Comparison of ENCODE assay signal across 19 mouse cellular contexts in the genomic region with DNA sequence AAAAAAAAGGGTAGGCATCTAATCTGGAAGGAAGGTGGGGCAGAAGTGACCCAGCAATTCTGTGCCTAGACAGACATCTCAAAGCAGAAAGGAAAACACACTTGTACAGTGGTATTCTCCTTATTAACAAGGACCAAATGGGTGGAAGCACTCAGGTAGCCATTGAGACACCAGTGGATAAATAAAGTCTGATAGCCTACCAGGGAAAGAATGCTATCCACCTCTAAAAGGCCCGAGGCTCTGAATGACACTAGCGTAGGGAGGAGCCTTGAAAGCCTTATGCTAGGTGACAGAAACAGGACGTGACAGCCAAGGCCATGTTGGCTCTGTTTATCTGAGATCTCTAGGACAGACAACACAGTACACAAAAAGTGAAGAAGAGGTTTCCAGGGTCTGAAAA. TPM values are rescaled to one million over a fixed set of nuclear protein-coding genes. Genes with fewer than 3 reads are reported as not detected.
DNase-seq lines count a peak whose midpoint lies in the region; ATAC-seq and TF ChIP-seq lines count a peak whose summit lies in the region.
"Had no signal": no experiment of that assay in that cellular context is flagged by ENCODE, and none has a peak within 500 bp of the region (broad histone marks: within the 10 kb centered on the region; RNA-seq: fewer than 3 reads in every experiment).

No protein-coding gene starts in this region.

- no peak for DNase-seq in heart, adult 9 months (ENCODE audit: low spot score in 2 of 2)
- DNase-seq in stomach, postnatal 0 days (ENCODE audit: low spot score), result no peak
- DNase-seq in limb, embryonic 10.5 days (ENCODE audit: low spot score), result no peak
- DNase-seq in forebrain, embryonic 10.5 days (ENCODE audit: extremely low spot score, low spot score), result no peak
- DNase-seq: adrenal gland, postnatal 25 days; cerebellum, adult 8-10 months; liver; thymus, postnatal 14 days had no signal

- peaks cover 7% of the 10 kb centered on the region; the same call in 1 of the 2 replicates for H3K4me1 ChIP-seq in heart, embryonic 16.5 days (ENCODE audit: control insufficient read depth, insufficient read depth, low read length)
- peaks cover 4% of the 10 kb centered on the region; the same call in 1 of the 2 replicates for H3K4me1 ChIP-seq in stomach, embryonic 15.5 days
- no peaks in the 10 kb centered on the region for H3K4me1 ChIP-seq in stomach, postnatal 0 days (replicated peaks; ENCODE audit: control insufficient read depth, insufficient read depth)
- peaks cover 6% of the 10 kb centered on the region for H3K4me1 ChIP-seq in limb, embryonic 10.5 days
- peaks cover 5% of the 10 kb centered on the region; the same call in 1 of the 2 replicates for H3K4me1 ChIP-seq in forebrain, embryonic 10.5 days
- no peaks in the 10 kb centered on the region for H3K4me1 ChIP-seq in intestine, embryonic 16.5 days (ENCODE audit: control insufficient read depth, insufficient read depth, low read length)
- H3K4me1 ChIP-seq: forebrain, embryonic 15.5 days; lung, embryonic 15.5 days; neural tube, embryonic 15.5 days had no signal

- H3K27me3 ChIP-seq in heart, embryonic 16.5 days (ENCODE audit: control insufficient read depth, insufficient read depth, low read length), result no peaks in the 10 kb centered on the region
- H3K27me3 ChIP-seq in stomach, embryonic 15.5 days (replicated peaks), result no peaks in the 10 kb centered on the region
- H3K27me3 ChIP-seq in stomach, postnatal 0 days (ENCODE audit: control insufficient read depth, insufficient read depth, low read length), result no peaks in the 10 kb centered on the region
- no peaks in the 10 kb centered on the region for H3K27me3 ChIP-seq in limb, embryonic 10.5 days (ENCODE audit: low read depth, poor library complexity, severe bottlenecking)
- no peaks in the 10 kb centered on the region for H3K27me3 ChIP-seq in forebrain, embryonic 10.5 days (ENCODE audit: poor library complexity, severe bottlenecking)
- H3K27me3 ChIP-seq in intestine, embryonic 16.5 days (replicated peaks; ENCODE audit: control insufficient read depth, insufficient read depth, low read length), result no peaks in the 10 kb centered on the region
- H3K27me3 ChIP-seq: forebrain, embryonic 15.5 days; lung, embryonic 15.5 days; neural tube, embryonic 15.5 days had no signal

- no peak for ATAC-seq in heart, embryonic 16.5 days (replicated peaks; ENCODE audit: extremely low read depth, insufficient read depth, low FRiP score)
- no peak for ATAC-seq in stomach, embryonic 15.5 days (ENCODE audit: insufficient read depth, low FRiP score, low read depth)
- ATAC-seq in stomach, postnatal 0 days (ENCODE audit: low FRiP score, low TSS enrichment), result no peak
- ATAC-seq in intestine, embryonic 16.5 days, result no peak
- ATAC-seq: activated CD4-positive, CD25-positive, alpha-beta regulatory T cell, adult 4 months; CD4-positive, CD25-positive, alpha-beta regulatory T cell, adult 4 months; forebrain, embryonic 15.5 days had no signal

- WGBS in heart, embryonic 16.5 days, result 58% methylated on average over 3 of the region's 3 CpGs
- 74% methylated on average over 3 of the region's 3 CpGs for WGBS in stomach, embryonic 15.5 days
- 76% methylated on average over 3 of the region's 3 CpGs for WGBS in stomach, postnatal 0 days
- 84% methylated on average over 3 of the region's 3 CpGs for WGBS in limb, embryonic 10.5 days
- WGBS in forebrain, embryonic 10.5 days, result 88% methylated on average over 3 of the region's 3 CpGs
- WGBS in intestine, embryonic 16.5 days, result 77% methylated on average over 3 of the region's 3 CpGs

- peaks cover 29% of the 10 kb centered on the region for H3K36me3 ChIP-seq in heart, embryonic 16.5 days (ENCODE audit: control insufficient read depth, insufficient read depth)
- no peaks in the 10 kb centered on the region for H3K36me3 ChIP-seq in stomach, embryonic 15.5 days
- H3K36me3 ChIP-seq in stomach, postnatal 0 days (ENCODE audit: control insufficient read depth, insufficient read depth, low read length), result no peaks in the 10 kb centered on the region
- no peaks in the 10 kb centered on the region for H3K36me3 ChIP-seq in limb, embryonic 10.5 days
- no peaks in the 10 kb centered on the region for H3K36me3 ChIP-seq in forebrain, embryonic 10.5 days (replicated peaks)
- H3K36me3 ChIP-seq in intestine, embryonic 16.5 days (ENCODE audit: control insufficient read depth, insufficient read depth, low read length), result no peaks in the 10 kb centered on the region
- H3K36me3 ChIP-seq: forebrain, embryonic 15.5 days; hindbrain, embryonic 10.5 days; lung, embryonic 15.5 days; neural tube, embryonic 15.5 days had no signal

- TF ChIP-seq CTCF in stomach, postnatal 0 days (IDR thresholded peaks at IDR 0.05; ENCODE audit: low read depth), result no peak

- no peak for TF ChIP-seq EP300 in stomach, postnatal 0 days (optimal IDR thresholded peaks at IDR 0.05)

- no peak overlapping the region for H3K4me3 ChIP-seq in heart, embryonic 16.5 days (ENCODE audit: low read length)
- H3K4me3 ChIP-seq in stomach, embryonic 15.5 days (replicated peaks), result no peak overlapping the region
- no peak overlapping the region for H3K4me3 ChIP-seq in stomach, postnatal 0 days (ENCODE audit: low read depth, low read length)
- H3K4me3 ChIP-seq in limb, embryonic 10.5 days, result no peak overlapping the region
- no peak overlapping the region for H3K4me3 ChIP-seq in forebrain, embryonic 10.5 days
- no peak overlapping the region for H3K4me3 ChIP-seq in intestine, embryonic 16.5 days (ENCODE audit: low read length)
- H3K4me3 ChIP-seq: forebrain, embryonic 15.5 days; hindbrain, embryonic 10.5 days; lung, embryonic 15.5 days; neural tube, embryonic 15.5 days had no signal

- H3K9me3 ChIP-seq in heart, embryonic 16.5 days (replicated peaks; ENCODE audit: control insufficient read depth, low read length), result no peaks in the 10 kb centered on the region
- H3K9me3 ChIP-seq in stomach, embryonic 15.5 days, result no peaks in the 10 kb centered on the region
- H3K9me3 ChIP-seq in stomach, postnatal 0 days (ENCODE audit: control insufficient read depth, low read length), result no peaks in the 10 kb centered on the region
- no peaks in the 10 kb centered on the region for H3K9me3 ChIP-seq in limb, embryonic 10.5 days (replicated peaks)
- H3K9me3 ChIP-seq in forebrain, embryonic 10.5 days, result no peaks in the 10 kb centered on the region
- no peaks in the 10 kb centered on the region for H3K9me3 ChIP-seq in intestine, embryonic 16.5 days (ENCODE audit: control insufficient read depth, low read length)
- H3K9me3 ChIP-seq: forebrain, embryonic 15.5 days; hindbrain, embryonic 10.5 days; lung, embryonic 15.5 days; neural tube, embryonic 15.5 days had no signal

- H3K27ac ChIP-seq in heart, embryonic 16.5 days (ENCODE audit: low read length), result peak overlapping the region; percentile 51
- H3K27ac ChIP-seq in stomach, embryonic 15.5 days, result peak overlapping the region; percentile 26; the same call in 1 of the 2 replicates
- H3K27ac ChIP-seq in stomach, postnatal 0 days (replicated peaks), result no peak overlapping the region; the same call in 1 of the 2 replicates
- H3K27ac ChIP-seq in limb, embryonic 10.5 days, result peak overlapping the region; percentile 56
- no peak overlapping the region for H3K27ac ChIP-seq in forebrain, embryonic 10.5 days
- H3K27ac ChIP-seq in intestine, embryonic 16.5 days (ENCODE audit: low read length), result no peak overlapping the region
- H3K27ac ChIP-seq: forebrain, embryonic 15.5 days; hindbrain, embryonic 10.5 days; lung, embryonic 15.5 days; neural tube, embryonic 15.5 days had no signal

- H3K9ac ChIP-seq in heart, embryonic 16.5 days (ENCODE audit: low read length), result no peak overlapping the region
- no peak overlapping the region for H3K9ac ChIP-seq in stomach, embryonic 15.5 days
- H3K9ac ChIP-seq in stomach, postnatal 0 days (ENCODE audit: low read length), result no peak overlapping the region
- H3K9ac ChIP-seq in intestine, embryonic 16.5 days (ENCODE audit: low read depth, low read length), result no peak overlapping the region
- H3K9ac ChIP-seq: forebrain, embryonic 15.5 days; lung, embryonic 15.5 days; neural tube, embryonic 15.5 days had no signal

- no peak overlapping the region for H3K4me2 ChIP-seq in heart, embryonic 16.5 days (ENCODE audit: low read depth, low read length)
- no peak overlapping the region for H3K4me2 ChIP-seq in stomach, embryonic 15.5 days
- H3K4me2 ChIP-seq in stomach, postnatal 0 days (replicated peaks; ENCODE audit: low read depth), result no peak overlapping the region
- H3K4me2 ChIP-seq in intestine, embryonic 16.5 days (ENCODE audit: low read depth, low read length), result no peak overlapping the region
- H3K4me2 ChIP-seq: forebrain, embryonic 15.5 days; neural tube, embryonic 15.5 days had no signal

RNA-seq across cellular contexts. Expression of gene Ccdc110, which starts 17.9 kb away (rescaled TPM):
- 0.16 TPM in 1 of 2 replicates, not detected in the other for polyA plus RNA-seq in heart, embryonic 16.5 days (2015; fragmentation: Nextera tagmentation; extraction: Ambion mirVana)
- polyA plus RNA-seq in stomach, embryonic 15.5 days (2015; fragmentation: Nextera tagmentation; extraction: Ambion mirVana), result not detected in 2 replicates
- polyA plus RNA-seq in stomach, postnatal 0 days (2015; fragmentation: Nextera tagmentation; extraction: Ambion mirVana), result 0.11 TPM in 1 of 2 replicates, not detected in the other
- polyA plus RNA-seq in limb, embryonic 10.5 days (2016; fragmentation: Nextera tagmentation; extraction: Ambion mirVana), result not detected in 2 replicates
- polyA plus RNA-seq in forebrain, embryonic 10.5 days (2016; fragmentation: Nextera tagmentation; extraction: Ambion mirVana), result 0.09 and 0.18 TPM in 2 replicates
- not detected in 2 replicates for polyA plus RNA-seq in intestine, embryonic 16.5 days (2015; fragmentation: Nextera tagmentation; extraction: Ambion mirVana)
- polyA plus RNA-seq: activated CD4-positive, CD25-positive, alpha-beta regulatory T cell, adult 4 months; CD4-positive, CD25-positive, alpha-beta regulatory T cell, adult 4 months; hindbrain, embryonic 10.5 days; lung, embryonic 15.5 days; small intestine, adult 2 months; stomach, embryonic 14.5 days had no signal

RNA-seq across cellular contexts. Expression of gene Pdlim3, which starts 31.2 kb away (rescaled TPM):
- 148 and 158 TPM in 2 replicates for polyA plus RNA-seq in heart, embryonic 16.5 days (2015; fragmentation: Nextera tagmentation; extraction: Ambion mirVana)
- 146 and 158 TPM in 2 replicates for polyA plus RNA-seq in stomach, embryonic 15.5 days (2015; fragmentation: Nextera tagmentation; extraction: Ambion mirVana)
- polyA plus RNA-seq in stomach, postnatal 0 days (2015; fragmentation: Nextera tagmentation; extraction: Ambion mirVana), result 253 and 256 TPM in 2 replicates
- 4.4 and 6.7 TPM in 2 replicates for polyA plus RNA-seq in limb, embryonic 10.5 days (2016; fragmentation: Nextera tagmentation; extraction: Ambion mirVana)
- polyA plus RNA-seq in forebrain, embryonic 10.5 days (2016; fragmentation: Nextera tagmentation; extraction: Ambion mirVana), result 2.7 and 3.0 TPM in 2 replicates
- 94.0 and 97.7 TPM in 2 replicates for polyA plus RNA-seq in intestine, embryonic 16.5 days (2015; fragmentation: Nextera tagmentation; extraction: Ambion mirVana)
- polyA plus RNA-seq: activated CD4-positive, CD25-positive, alpha-beta regulatory T cell, adult 4 months; CD4-positive, CD25-positive, alpha-beta regulatory T cell, adult 4 months had no signal

RNA-seq across cellular contexts. Expression of gene 1700029J07Rik, which starts 58.6 kb away (rescaled TPM):
- 3.1 and 3.8 TPM in 2 replicates for polyA plus RNA-seq in heart, embryonic 16.5 days (2015; fragmentation: Nextera tagmentation; extraction: Ambion mirVana)
- polyA plus RNA-seq in stomach, embryonic 15.5 days (2015; fragmentation: Nextera tagmentation; extraction: Ambion mirVana), result 3.8 and 4.1 TPM in 2 replicates
- polyA plus RNA-seq in stomach, postnatal 0 days (2015; fragmentation: Nextera tagmentation; extraction: Ambion mirVana), result 1.2 and 1.7 TPM in 2 replicates
- 3.2 TPM in 2 replicates for polyA plus RNA-seq in limb, embryonic 10.5 days (2016; fragmentation: Nextera tagmentation; extraction: Ambion mirVana)
- 3.7 and 4.2 TPM in 2 replicates for polyA plus RNA-seq in forebrain, embryonic 10.5 days (2016; fragmentation: Nextera tagmentation; extraction: Ambion mirVana)
- polyA plus RNA-seq in intestine, embryonic 16.5 days (2015; fragmentation: Nextera tagmentation; extraction: Ambion mirVana), result 2.2 and 2.4 TPM in 2 replicates

RNA-seq across cellular contexts. Expression of gene Ufsp2, which starts 58.8 kb away (rescaled TPM):
- polyA plus RNA-seq in heart, embryonic 16.5 days (2015; fragmentation: Nextera tagmentation; extraction: Ambion mirVana), result 46.6 and 51.2 TPM in 2 replicates
- 93.2 and 96.1 TPM in 2 replicates for polyA plus RNA-seq in stomach, embryonic 15.5 days (2015; fragmentation: Nextera tagmentation; extraction: Ambion mirVana)
- 68.8 and 73.8 TPM in 2 replicates for polyA plus RNA-seq in stomach, postnatal 0 days (2015; fragmentation: Nextera tagmentation; extraction: Ambion mirVana)
- 50.4 and 58.8 TPM in 2 replicates for polyA plus RNA-seq in limb, embryonic 10.5 days (2016; fragmentation: Nextera tagmentation; extraction: Ambion mirVana)
- 58.5 and 64.4 TPM in 2 replicates for polyA plus RNA-seq in forebrain, embryonic 10.5 days (2016; fragmentation: Nextera tagmentation; extraction: Ambion mirVana)
- polyA plus RNA-seq in intestine, embryonic 16.5 days (2015; fragmentation: Nextera tagmentation; extraction: Ambion mirVana), result 78.0 and 83.1 TPM in 2 replicates

Comparison
In these comparisons a context has a peak if more than half of its experiments do, and no peak if none do; other contexts are left out.
1. H3K27ac ChIP-seq: peak in heart, embryonic 16.5 days (single experiment), stomach, embryonic 15.5 days (single experiment) and limb, embryonic 10.5 days (single experiment); none in stomach, postnatal 0 days (single experiment), forebrain, embryonic 10.5 days (single experiment) and intestine, embryonic 16.5 days (single experiment).
2. RNA of gene Pdlim3, which starts 31.2 kb away (polyA plus RNA-seq): 253 to 256 TPM in stomach, postnatal 0 days, 148 to 158 TPM in heart, embryonic 16.5 days, 146 to 158 TPM in stomach, embryonic 15.5 days and 94.0 to 97.7 TPM in intestine, embryonic 16.5 days; 4.4 to 6.7 TPM in limb, embryonic 10.5 days and 2.7 to 3.0 TPM in forebrain, embryonic 10.5 days; every median in the first group is over 10 times any median in the second.